Mouse (Mus musculus) midbrain, embryonic 15.5 days (tissue): ENCODE results near the gene Ddx52. TPM values are rescaled to one million over a fixed set of nuclear protein-coding genes. Genes with fewer than 3 reads are reported as not detected.

ENCODE experiments used
- ATAC-seq: fragments of 200-750 bp; cut with Nextera tagmentation; replicated peaks from 2 replicates; pipeline ENCODE4 v1.8.0; 2017; ENCODE audit warnings: moderate TSS enrichment
- H3K27ac ChIP-seq: fragments of 300-500 bp; sonication (generic); 2 replicates; pipeline ENCODE4 v1.5.1; 2015; ENCODE audit warnings: mild to moderate bottlenecking, inconsistent platforms
- H3K27me3 ChIP-seq: fragments of 300-500 bp; sonication (generic); replicated peaks from 2 replicates; pipeline ENCODE4 v1.6.1; 2015; ENCODE audit warnings: inconsistent platforms
- H3K36me3 ChIP-seq: fragments of 300-500 bp; sonication (generic); replicated peaks from 2 replicates; pipeline ENCODE4 v1.6.1; 2015; ENCODE audit warnings: inconsistent platforms
- H3K4me1 ChIP-seq: fragments of 300-500 bp; sonication (generic); 2 replicates; pipeline ENCODE4 v1.6.1; 2015; ENCODE audit warnings: inconsistent platforms
- H3K4me2 ChIP-seq: fragments of 300-500 bp; sonication (generic); 2 replicates; pipeline ENCODE4 v1.6.1; 2015; ENCODE audit warnings: inconsistent platforms, mild to moderate bottlenecking, moderate library complexity
- H3K4me3 ChIP-seq: fragments of 300-500 bp; sonication (generic); 2 replicates; pipeline ENCODE4 v1.5.1; 2015; ENCODE audit warnings: mild to moderate bottlenecking, inconsistent platforms
- H3K9ac ChIP-seq: fragments of 300-500 bp; sonication (generic); 2 replicates; pipeline ENCODE4 v1.6.1; 2015; ENCODE audit warnings: mild to moderate bottlenecking, inconsistent platforms
- H3K9me3 ChIP-seq: fragments of 300-500 bp; sonication (generic); 2 replicates; pipeline ENCODE4 v1.6.1; 2016; ENCODE audit warnings: inconsistent platforms
- WGBS: fragments of 180-500 bp; shearing (Covaris S2); methylation state at CpG from one replicate; pipeline ENCODE4 v1.1.7; 2015; ENCODE audit warnings: mixed read lengths; 5-methylcytosine and 5-hydroxymethylcytosine counted together
- polyA plus RNA-seq: library from polyadenylated mRNA; unstranded; fragments of >200 nt; fragmentation: Nextera tagmentation; extraction: Ambion mirVana; gene quantifications from 2 replicates; pipeline ENCODE4 v1.2.1, GENCODE M21; 2015

The Ddx52 gene
- polyA plus RNA-seq, 1 experiment from 2014 or later, result 21.5 TPM

DNA sequence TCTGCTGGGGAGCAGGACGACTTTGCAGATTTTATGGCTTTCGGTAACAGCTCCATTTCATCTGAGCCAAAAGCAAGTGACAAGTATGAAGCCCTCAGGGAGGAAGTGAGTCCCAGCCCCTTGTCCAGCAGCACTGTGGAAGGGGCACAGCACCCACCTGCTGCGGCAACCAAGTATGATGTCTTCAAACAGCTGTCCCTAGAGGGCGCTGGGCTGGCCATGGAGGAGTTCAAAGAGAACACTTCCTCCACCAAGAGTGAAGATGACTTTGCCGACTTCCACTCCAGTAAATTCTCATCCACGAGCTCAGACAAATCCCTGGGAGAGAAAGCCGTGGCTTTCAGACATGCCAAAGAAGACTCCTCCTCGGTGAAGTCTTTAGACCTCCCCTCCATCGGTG, 67.1 kb downstream of the Ddx52 start:
- Histone ChIP-seq H3K9ac (no peak overlapping the region), H3K4me2 (no peak overlapping the region), H3K27me3 (no peaks in the 10 kb centered on the region), H3K36me3 (peaks cover 19% of the 10 kb centered on the region), H3K4me1 (peaks cover 34% of the 10 kb centered on the region), H3K4me3 (no peak overlapping the region), H3K27ac (no peak overlapping the region), H3K9me3 (no peaks in the 10 kb centered on the region)
- no peak for ATAC-seq
- WGBS, result 84% methylated on average over 9 of the region's 9 CpGs

DNA sequence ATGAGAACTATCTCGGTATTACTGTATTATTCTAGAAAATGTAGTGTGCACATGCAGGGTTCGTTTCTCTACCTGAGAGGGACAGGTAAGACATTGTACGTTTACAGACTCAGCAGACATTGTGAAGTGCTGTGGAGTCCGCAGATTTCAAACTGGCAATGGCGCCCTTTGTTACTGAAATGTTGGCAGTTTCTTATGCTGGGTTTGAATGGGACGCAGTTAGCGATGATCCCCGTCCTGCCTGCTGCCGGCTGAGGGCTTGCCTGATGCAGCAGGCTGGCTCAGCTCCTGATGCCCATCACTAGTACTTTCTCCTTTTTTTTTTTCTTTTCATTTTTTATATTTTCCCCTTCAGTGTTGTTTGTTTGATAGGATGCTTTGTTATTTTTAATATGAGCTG, 68.5 kb downstream of the Ddx52 start:
- Histone ChIP-seq H3K27ac (0 out of 2 replicates have a peak overlapping the region, but pooled peaks have one; percentile 56), H3K4me3 (no peak overlapping the region), H3K4me2 (no peak overlapping the region), H3K9ac (no peak overlapping the region), H3K4me1 (peaks cover 38% of the 10 kb centered on the region), H3K9me3 (no peaks in the 10 kb centered on the region), H3K36me3 (peaks cover 12% of the 10 kb centered on the region; the same call in 1 of the 2 replicates), H3K27me3 (no peaks in the 10 kb centered on the region)
- WGBS, result 46% methylated on average over 9 of the region's 9 CpGs
- no peak for ATAC-seq

DNA sequence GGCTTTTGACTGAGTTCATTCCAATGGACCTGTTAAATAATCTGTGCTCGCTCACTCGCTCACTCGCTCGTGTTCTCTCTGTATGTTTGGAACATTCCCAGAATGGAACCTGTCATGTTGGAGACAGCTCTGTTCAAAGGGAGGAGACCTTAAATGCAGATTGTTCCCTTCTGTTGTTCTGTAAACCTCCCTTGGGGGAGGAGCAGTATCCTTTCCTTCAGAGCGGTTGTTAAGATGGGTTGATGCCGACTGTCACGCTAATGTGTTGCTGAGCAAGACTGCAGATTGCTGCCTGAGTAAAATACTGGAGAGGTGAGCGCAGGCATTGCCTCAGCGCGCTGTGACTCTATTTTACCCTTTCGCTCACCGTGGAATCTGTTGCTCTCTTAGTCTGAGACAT, 69.2 kb downstream of the Ddx52 start:
- peaks cover 38% of the 10 kb centered on the region for H3K4me1 ChIP-seq
- H3K36me3 ChIP-seq, result peaks cover 11% of the 10 kb centered on the region; the same call in 1 of the 2 replicates
- H3K9ac ChIP-seq, result no peak overlapping the region
- ATAC-seq, result no peak
- peak overlapping the region; percentile 20; the same call in 1 of the 2 replicates for H3K4me2 ChIP-seq
- peak overlapping the region; percentile 56; the same call in 1 of the 2 replicates for H3K27ac ChIP-seq
- no peak overlapping the region for H3K4me3 ChIP-seq
- 6% methylated on average over 12 of the region's 12 CpGs for WGBS
- H3K27me3 ChIP-seq, result no peaks in the 10 kb centered on the region
- H3K9me3 ChIP-seq, result no peaks in the 10 kb centered on the region

DNA sequence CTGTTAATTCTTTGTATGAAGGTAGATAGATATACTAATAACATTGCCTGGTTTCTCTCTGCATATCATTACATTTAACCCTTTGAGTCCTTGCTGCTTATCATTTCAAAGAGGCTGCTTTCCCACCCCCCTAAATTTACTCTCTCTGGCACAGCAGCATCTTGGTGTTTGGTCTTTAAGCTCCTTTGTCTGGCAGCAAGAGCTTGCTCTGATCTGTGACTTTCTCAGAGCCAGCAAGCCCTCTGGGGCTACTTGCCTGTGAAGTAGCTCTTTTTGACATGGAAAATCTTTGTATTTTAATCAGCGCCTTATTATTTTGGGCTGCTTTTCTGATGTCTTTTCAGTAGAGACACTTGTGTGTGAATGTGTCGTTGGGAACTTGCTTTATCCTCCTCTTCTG, 69.7 kb downstream of the Ddx52 start:
- Histone ChIP-seq H3K4me3 (no peak overlapping the region), H3K27me3 (no peaks in the 10 kb centered on the region), H3K9me3 (no peaks in the 10 kb centered on the region), H3K9ac (no peak overlapping the region), H3K4me2 (peak overlapping the region; percentile 20; the same call in 1 of the 2 replicates), H3K4me1 (peaks cover 38% of the 10 kb centered on the region), H3K27ac (peak overlapping the region; percentile 56), H3K36me3 (peaks cover 11% of the 10 kb centered on the region; the same call in 1 of the 2 replicates)
- WGBS, result 15% methylated on average over 2 of the region's 2 CpGs
- no peak for ATAC-seq

Other genes starting within 250 kb of the Ddx52 start
- 0.35 and 0.96 TPM in 2 replicates for gene Wfdc17, start 238.1 kb upstream of the Ddx52 start, polyA plus RNA-seq
- not detected in 2 replicates for gene Wfdc18, start 233.0 kb upstream of the Ddx52 start, polyA plus RNA-seq
- gene Wfdc21, start 195.1 kb upstream of the Ddx52 start, polyA plus RNA-seq, result not detected in 2 replicates
- gene Heatr6, start 188.4 kb upstream of the Ddx52 start, polyA plus RNA-seq, result 41.0 and 42.3 TPM in 2 replicates
- gene Hnf1b, start 92.0 kb upstream of the Ddx52 start, polyA plus RNA-seq, result 0.15 TPM in 1 of 2 replicates, not detected in the other
- 29.9 and 33.1 TPM in 2 replicates for gene Synrg, start 22.4 kb downstream of the Ddx52 start, polyA plus RNA-seq
- 11.0 TPM in 2 replicates for gene Dusp14, start 127.2 kb downstream of the Ddx52 start, polyA plus RNA-seq
- 30.8 and 33.5 TPM in 2 replicates for gene Tada2a, start 187.5 kb downstream of the Ddx52 start, polyA plus RNA-seq
- 28.8 and 32.6 TPM in 2 replicates for gene Acaca, start 187.6 kb downstream of the Ddx52 start, polyA plus RNA-seq
- gene Gm11437, start 225.4 kb downstream of the Ddx52 start, polyA plus RNA-seq, result 0.14 and 0.31 TPM in 2 replicates